Mouse (Mus musculus): ENCODE measurements at regions not wholly inside any gene's neighbourhood (a gene's known extent, or its start where the extent isn't known, plus 50 kb on each side); places are given as distances from the start of the nearest gene placed in this dataset.

DNA sequence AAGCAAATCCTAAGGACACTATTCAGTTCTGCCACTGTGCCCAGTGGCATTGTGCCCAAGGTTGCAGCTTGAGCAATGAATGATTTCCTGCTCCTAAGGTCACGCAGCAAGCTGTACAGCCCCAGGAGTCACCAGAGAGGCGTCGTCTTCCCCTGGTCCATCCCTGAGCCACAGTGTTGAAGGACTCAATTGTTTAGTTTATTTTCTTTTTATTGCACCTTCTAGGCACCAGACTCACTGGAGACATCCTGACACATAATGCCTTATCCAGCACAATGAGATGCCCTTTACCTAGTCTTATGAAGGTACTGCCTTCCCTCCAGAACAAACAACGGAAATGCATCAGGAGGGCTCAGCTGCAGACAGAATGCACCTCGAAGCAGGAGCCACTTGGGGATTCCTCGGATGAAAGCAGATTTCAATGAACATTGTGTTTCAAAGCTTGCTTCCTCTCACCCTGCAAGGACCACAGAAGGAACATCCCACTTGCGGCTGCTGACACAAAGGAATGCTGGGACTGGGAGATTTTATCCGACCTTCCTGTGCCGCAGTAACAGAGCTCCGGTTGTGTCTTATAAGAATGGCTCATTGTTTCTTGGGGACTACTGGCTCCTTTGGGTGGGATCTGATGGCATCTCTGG is 86.0 kb downstream of the 1700020N01Rik start:
- TF ChIP-seq CTCF (IDR thresholded peaks at IDR 0.05) (no peak; the same call in 1 of the 2 replicates), EP300 (IDR thresholded peaks at IDR 0.05) (peak; percentile 98)

All from lung, postnatal 0 days (tissue).